Mouse (Mus musculus) heart, embryonic 16.5 days (tissue): ENCODE measurements around the gene Nup37. TPM values are rescaled to one million over a fixed set of nuclear protein-coding genes. Genes with fewer than 3 reads are reported as not detected.

Experiments
- ATAC-seq: fragments of 200-750 bp; cut with Nextera tagmentation; replicated peaks from 2 replicates; pipeline ENCODE4 v1.8.0; 2017; ENCODE audit warnings: moderate number of reproducible peaks; ENCODE audit not compliant: insufficient read depth, low FRiP score; ENCODE audit errors: extremely low read depth
- H3K27ac ChIP-seq: fragments of 300-500 bp; sonication (generic); 2 replicates; pipeline ENCODE4 v1.5.1; 2014; ENCODE audit warnings: mild to moderate bottlenecking, low read length, control low read depth, moderate library complexity
- H3K27me3 ChIP-seq: fragments of 300-500 bp; sonication (generic); 2 replicates; pipeline ENCODE4 v1.6.1; 2014; ENCODE audit warnings: low read length, mixed read lengths; ENCODE audit not compliant: control insufficient read depth, insufficient read depth
- H3K36me3 ChIP-seq: fragments of 300-500 bp; sonication (generic); 2 replicates; pipeline ENCODE4 v1.6.1; 2014; ENCODE audit not compliant: control insufficient read depth, insufficient read depth
- H3K4me1 ChIP-seq: fragments of 300-500 bp; sonication (generic); 2 replicates; pipeline ENCODE4 v1.6.1; 2014; ENCODE audit warnings: low read length, mixed read lengths; ENCODE audit not compliant: control insufficient read depth, insufficient read depth
- H3K4me2 ChIP-seq: fragments of 300-500 bp; sonication (generic); 2 replicates; pipeline ENCODE4 v1.6.1; 2014; ENCODE audit warnings: low read depth, mild to moderate bottlenecking, control low read depth, low read length
- H3K4me3 ChIP-seq: fragments of 300-500 bp; sonication (generic); 2 replicates; pipeline ENCODE4 v1.5.1; 2014; ENCODE audit warnings: mild to moderate bottlenecking, control low read depth, low read length
- H3K9ac ChIP-seq: fragments of 300-500 bp; sonication (generic); 2 replicates; pipeline ENCODE4 v1.6.1; 2014; ENCODE audit warnings: low read length, control low read depth
- H3K9me3 ChIP-seq: fragments of 300-500 bp; sonication (generic); replicated peaks from 2 replicates; pipeline ENCODE4 v1.6.1; 2016; ENCODE audit warnings: low read length; ENCODE audit not compliant: control insufficient read depth
- WGBS: fragments of 180-500 bp; shearing (Covaris S2); extraction: QIAGEN DNeasy Blood & Tissue Kit; methylation state at CpG from one replicate; pipeline ENCODE4 v1.1.7; 2014; 5-methylcytosine and 5-hydroxymethylcytosine counted together
- polyA plus RNA-seq: library from polyadenylated mRNA; unstranded; fragments of >200 nt; fragmentation: Nextera tagmentation; extraction: Ambion mirVana; gene quantifications from 2 replicates; pipeline ENCODE4 v1.2.1, GENCODE M21; 2015

Nup37 gene
- polyA plus RNA-seq, 1 experiment from 2014 or later, result 37.0 TPM

- 94% methylated on average over 5 of the region's 5 CpGs for WGBS
- H3K9me3 ChIP-seq, result no peaks in the 10 kb centered on the region
- no peak overlapping the region for H3K4me3 ChIP-seq
- no peak overlapping the region for H3K4me2 ChIP-seq
- H3K36me3 ChIP-seq, result peaks cover 29% of the 10 kb centered on the region
- H3K9ac ChIP-seq, result no peak overlapping the region
- H3K27ac ChIP-seq, result no peak overlapping the region
- no peaks in the 10 kb centered on the region for H3K4me1 ChIP-seq
- no peak for ATAC-seq
- H3K27me3 ChIP-seq, result no peaks in the 10 kb centered on the region
Measured at GRCm38 (mm10) chr10:88162676-88163075, 15.9 kb downstream of the Nup37 start.

- H3K27me3 ChIP-seq, result no peaks in the 10 kb centered on the region
- peaks cover 17% of the 10 kb centered on the region for H3K36me3 ChIP-seq
- no peak for ATAC-seq
- no peak overlapping the region for H3K4me2 ChIP-seq
- H3K9me3 ChIP-seq, result no peaks in the 10 kb centered on the region
- no peaks in the 10 kb centered on the region for H3K4me1 ChIP-seq
- 94% methylated on average over 3 of the region's 3 CpGs for WGBS
- no peak overlapping the region for H3K4me3 ChIP-seq
- no peak overlapping the region for H3K9ac ChIP-seq
- H3K27ac ChIP-seq, result no peak overlapping the region
Measured at GRCm38 (mm10) chr10:88166158-88166557, 19.4 kb downstream of the Nup37 start.

DNA sequence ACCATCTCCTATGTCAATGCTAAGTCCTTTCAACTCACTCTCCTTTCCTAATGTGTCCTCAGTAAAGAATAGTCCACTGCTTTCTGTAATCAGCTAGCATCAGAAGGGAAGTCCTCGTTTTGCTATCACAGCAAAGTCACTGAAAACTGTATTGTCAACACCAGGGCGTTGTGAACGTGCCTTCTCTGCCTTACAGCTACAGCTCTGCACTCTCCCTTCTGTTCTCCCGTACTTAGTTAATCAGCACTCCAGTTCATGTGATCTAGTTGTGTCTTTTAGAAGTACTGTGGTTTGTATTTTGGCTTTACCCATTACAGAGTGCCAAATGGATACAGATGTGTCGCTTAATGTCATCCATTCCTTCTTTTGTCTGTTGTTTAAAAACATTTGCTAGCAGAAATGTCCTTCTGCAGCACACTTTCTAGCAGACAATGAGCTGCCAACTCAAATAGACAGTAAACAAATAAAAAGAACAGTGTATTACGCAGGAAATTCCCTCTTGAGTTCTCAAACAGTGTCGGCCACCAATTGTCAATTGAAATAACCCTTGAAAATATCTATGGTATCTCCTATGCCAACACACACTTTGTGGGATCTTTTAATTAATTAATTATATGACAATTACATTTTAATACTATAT is 20.8 kb downstream of the Nup37 start:
- 66% methylated on average over 7 of the region's 7 CpGs for WGBS
- Histone ChIP-seq H3K27ac (no peak overlapping the region), H3K4me1 (no peaks in the 10 kb centered on the region), H3K36me3 (peaks cover 13% of the 10 kb centered on the region), H3K4me2 (no peak overlapping the region), H3K27me3 (no peaks in the 10 kb centered on the region), H3K4me3 (no peak overlapping the region), H3K9ac (no peak overlapping the region), H3K9me3 (no peaks in the 10 kb centered on the region)
- no peak for ATAC-seq

GRCm38 (mm10) chr10:88200541-88200940 is 53.7 kb downstream of the Nup37 start:
- Histone ChIP-seq H3K4me2 (peak overlapping the region; percentile 66), H3K4me1 (peaks cover 3% of the 10 kb centered on the region), H3K27ac (no peak overlapping the region), H3K4me3 (peak overlapping the region; percentile 61), H3K36me3 (peaks cover 4% of the 10 kb centered on the region; the same call in 1 of the 2 replicates), H3K27me3 (no peaks in the 10 kb centered on the region), H3K9me3 (no peaks in the 10 kb centered on the region), H3K9ac (0 out of 2 replicates have a peak overlapping the region, but pooled peaks have one; percentile 14)
- 11% methylated on average over 4 of the region's 4 CpGs for WGBS
- no peak for ATAC-seq

DNA sequence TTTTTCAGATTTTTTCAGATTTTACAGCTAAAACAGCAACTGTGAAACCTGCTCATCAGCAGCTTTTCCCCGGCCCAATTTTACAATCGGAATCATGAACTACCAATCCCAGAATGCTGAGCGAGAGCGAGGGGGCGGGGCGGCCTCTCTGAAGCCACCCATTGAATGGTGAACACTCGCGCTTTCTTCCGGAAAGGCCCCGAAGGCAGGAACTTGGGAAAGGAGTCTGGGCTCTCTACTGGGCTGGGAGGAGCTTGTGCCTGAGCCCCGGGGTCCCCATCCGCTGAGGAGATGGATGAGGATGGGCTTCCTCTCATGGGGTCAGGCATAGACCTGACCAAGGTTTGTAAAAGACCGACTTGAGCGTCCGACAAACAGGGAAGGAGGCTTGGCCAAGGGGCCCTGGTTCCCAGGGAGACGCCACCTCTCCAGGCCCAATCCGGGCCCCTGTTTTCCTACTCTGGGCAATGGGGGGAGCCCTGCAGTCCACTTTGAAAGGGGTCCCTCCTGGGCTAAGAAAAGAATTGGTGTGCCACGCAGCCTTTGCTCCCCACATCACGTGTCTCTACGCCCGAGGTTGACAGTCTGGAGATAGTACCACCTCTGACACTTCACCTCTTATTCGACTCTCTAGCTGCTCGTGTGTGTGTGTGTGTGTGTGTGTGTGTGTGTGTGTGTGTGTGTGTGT is 54.3 kb downstream of the Nup37 start, which contains the start of gene Washc3:
TSS of gene Washc3 (plus strand) at position 143 of the 688 bp plus-strand sequence.
- H3K27me3 ChIP-seq, result no peaks in the 10 kb centered on the region
- peak within 1 kb of the TSS; percentile 66 for H3K4me2 ChIP-seq
- H3K36me3 ChIP-seq, result peaks cover 4% of the 10 kb centered on the region; the same call in 1 of the 2 replicates
- peak; percentile 98 for ATAC-seq
- H3K27ac ChIP-seq, result peak within 1 kb of the TSS; percentile 26
- H3K9me3 ChIP-seq, result no peaks in the 10 kb centered on the region
- 2% methylated on average over 23 of the region's 23 CpGs for WGBS
- peaks cover 3% of the 10 kb centered on the region for H3K4me1 ChIP-seq
- peak within 1 kb of the TSS; percentile 74 for H3K9ac ChIP-seq
- peak within 1 kb of the TSS; percentile 61 for H3K4me3 ChIP-seq

GRCm38 (mm10) chr10:88201650-88202049 is 54.9 kb downstream of the Nup37 start:
- Histone ChIP-seq H3K36me3 (peaks cover 4% of the 10 kb centered on the region; the same call in 1 of the 2 replicates), H3K9ac (peak overlapping the region; percentile 74), H3K4me1 (peaks cover 3% of the 10 kb centered on the region), H3K4me3 (peak overlapping the region; percentile 61), H3K9me3 (no peaks in the 10 kb centered on the region), H3K27ac (no peak overlapping the region), H3K4me2 (peak overlapping the region; percentile 66), H3K27me3 (no peaks in the 10 kb centered on the region)
- 0 out of 2 replicates have a peak, but pooled peaks have one; percentile 16 for ATAC-seq
- WGBS, result 70% methylated on average over 13 of the region's 13 CpGs

GRCm38 (mm10) chr10:88202581-88202980 is 55.8 kb downstream of the Nup37 start:
- no peak for ATAC-seq
- Histone ChIP-seq H3K9ac (no peak overlapping the region), H3K27ac (no peak overlapping the region), H3K27me3 (no peaks in the 10 kb centered on the region), H3K36me3 (peaks cover 4% of the 10 kb centered on the region; the same call in 1 of the 2 replicates), H3K4me1 (peaks cover 3% of the 10 kb centered on the region), H3K9me3 (no peaks in the 10 kb centered on the region), H3K4me3 (no peak overlapping the region), H3K4me2 (no peak overlapping the region)
- WGBS, result 78% methylated on average over 8 of the region's 8 CpGs

DNA sequence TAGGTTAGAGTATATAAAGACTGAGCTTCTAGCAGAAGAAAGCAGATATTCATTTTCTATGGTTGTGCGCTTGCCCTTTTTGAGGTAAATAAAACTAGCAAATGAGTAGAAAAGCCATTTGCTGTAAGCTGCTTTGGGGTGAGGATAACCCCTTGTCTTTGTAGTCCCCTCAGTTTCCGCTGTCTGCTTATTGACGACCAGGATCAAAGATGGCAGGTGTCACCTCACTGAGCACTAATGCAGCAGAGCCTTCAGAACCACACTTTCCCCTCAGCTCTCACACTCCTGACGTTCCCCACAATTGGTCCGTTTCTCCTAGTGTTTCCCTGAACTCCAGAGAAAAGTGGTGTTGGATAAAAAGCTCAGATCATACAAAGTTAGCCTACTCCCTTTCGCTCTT is 56.4 kb downstream of the Nup37 start:
- Histone ChIP-seq H3K9ac (no peak overlapping the region), H3K4me2 (no peak overlapping the region), H3K4me3 (no peak overlapping the region), H3K36me3 (peaks cover 4% of the 10 kb centered on the region; the same call in 1 of the 2 replicates), H3K4me1 (peaks cover 3% of the 10 kb centered on the region), H3K9me3 (no peaks in the 10 kb centered on the region), H3K27ac (no peak overlapping the region), H3K27me3 (no peaks in the 10 kb centered on the region)
- WGBS, result 90% methylated on average over 6 of the region's 6 CpGs
- ATAC-seq, result no peak

DNA sequence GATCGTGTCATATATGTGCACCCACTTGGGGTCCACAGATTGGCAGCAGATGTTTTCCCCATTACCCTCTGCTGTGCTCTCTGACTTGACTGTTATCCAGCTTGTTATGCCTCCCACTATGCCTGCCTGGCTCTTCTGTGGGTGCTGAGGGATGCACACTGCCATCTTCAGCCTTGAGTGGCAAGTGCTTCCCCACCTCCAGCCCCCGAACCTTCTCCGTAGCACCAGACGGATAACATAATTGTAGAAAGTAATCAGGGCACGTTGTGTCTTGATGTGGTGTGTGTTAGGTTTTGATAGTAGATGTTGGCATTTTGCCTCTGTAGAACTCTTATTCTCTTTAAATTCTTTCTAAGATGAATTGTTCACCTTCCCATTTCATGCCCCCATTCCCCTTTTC is 65.9 kb downstream of the Nup37 start:
- WGBS, result 88% methylated on average over 5 of the region's 5 CpGs
- Histone ChIP-seq H3K9me3 (no peaks in the 10 kb centered on the region), H3K4me3 (no peak overlapping the region), H3K4me1 (no peaks in the 10 kb centered on the region), H3K27ac (no peak overlapping the region), H3K4me2 (no peak overlapping the region), H3K27me3 (no peaks in the 10 kb centered on the region), H3K36me3 (peaks cover 5% of the 10 kb centered on the region; the same call in 1 of the 2 replicates), H3K9ac (no peak overlapping the region)
- ATAC-seq, result no peak
